Mouse (Mus musculus) left cerebral cortex, postnatal 14 days (tissue): ENCODE measurements at regions not wholly inside any gene's neighbourhood (a gene's known extent, or its start where the extent isn't known, plus 50 kb on each side); places are given as distances from the start of the nearest gene placed in this dataset.

Experiments used
- DNase-seq, 2 experiments: peaks; one replicate each; pipeline ENCODE4 v3.0.0; 2021 to 2022; ENCODE audit warnings: low spot score in 2 of 2, mixed read lengths in 1 of 2
- intact Hi-C: fragments of 180-260 bp; cut with DNase I; formaldehyde crosslinking; loops from one replicate; pipeline ENCODE4 v1.15.1; 2025

DNA sequence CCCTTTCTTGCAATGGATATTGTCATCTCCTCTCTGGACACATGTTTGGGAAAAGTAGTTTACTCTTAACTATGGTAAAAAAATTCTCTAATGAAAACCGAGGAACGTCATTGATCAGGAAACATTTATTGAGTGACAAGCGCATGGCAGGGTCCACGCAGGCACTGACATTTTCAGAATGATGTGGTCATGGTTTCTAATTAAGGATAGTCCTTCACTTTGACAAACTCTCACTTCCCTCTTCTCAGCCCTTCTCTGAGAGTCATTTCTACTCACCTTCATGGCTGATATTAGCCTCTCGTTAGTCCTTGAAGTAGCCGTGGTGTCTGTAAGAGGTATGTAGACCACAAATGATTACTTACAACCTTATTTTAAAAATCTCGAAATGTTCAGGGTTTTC lies 105.5 kb upstream of the Mtpn start:
- intact Hi-C loops, result no loop called here

DNA sequence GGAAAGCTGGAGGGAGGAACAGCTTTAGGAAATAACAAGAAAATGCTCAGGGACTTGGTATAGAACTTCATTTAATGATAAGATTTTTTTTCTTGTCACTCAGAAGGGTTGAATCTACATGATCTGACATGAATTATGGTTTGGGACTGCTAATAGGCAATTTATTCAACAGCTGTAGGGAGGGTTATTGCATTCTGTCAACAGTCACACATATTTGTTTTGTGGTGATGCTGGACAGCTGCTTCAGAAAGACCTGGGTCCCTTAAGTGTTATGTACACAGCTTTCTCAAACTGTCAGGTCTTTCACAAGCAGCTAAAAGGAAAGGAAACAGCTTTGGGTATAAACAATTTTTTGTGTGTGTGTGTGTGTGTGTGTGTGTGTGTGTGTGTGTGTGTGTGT lies 101.0 kb upstream of the Mtpn start:
- intact Hi-C loops, result no loop called here
- DNase-seq, result no peak

More for the DNA sequence above, 105.5 kb upstream of the Mtpn start:
- DNase-seq, result no peak

DNA sequence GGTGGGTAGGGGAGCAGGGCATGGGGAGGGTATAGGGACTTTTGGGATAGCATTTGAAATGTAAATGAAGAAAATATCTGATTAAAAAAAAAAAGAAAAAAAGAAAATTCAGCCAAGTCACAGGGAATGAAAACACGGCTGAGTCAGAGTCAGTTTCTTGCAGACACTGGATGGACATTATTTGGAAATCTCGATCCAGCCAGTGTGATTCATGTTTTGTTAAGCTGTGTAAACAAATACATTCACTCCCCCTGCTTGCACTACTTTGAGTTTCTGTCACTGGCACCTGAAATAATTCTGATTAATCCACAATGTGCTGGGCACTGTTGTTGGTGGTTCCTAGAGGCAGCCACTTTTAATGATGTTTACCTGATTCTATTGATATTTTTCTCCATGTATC lies 68.6 kb upstream of the Mtpn start:
- DNase-seq, result no peak
- intact Hi-C loops, result no loop called here

DNA sequence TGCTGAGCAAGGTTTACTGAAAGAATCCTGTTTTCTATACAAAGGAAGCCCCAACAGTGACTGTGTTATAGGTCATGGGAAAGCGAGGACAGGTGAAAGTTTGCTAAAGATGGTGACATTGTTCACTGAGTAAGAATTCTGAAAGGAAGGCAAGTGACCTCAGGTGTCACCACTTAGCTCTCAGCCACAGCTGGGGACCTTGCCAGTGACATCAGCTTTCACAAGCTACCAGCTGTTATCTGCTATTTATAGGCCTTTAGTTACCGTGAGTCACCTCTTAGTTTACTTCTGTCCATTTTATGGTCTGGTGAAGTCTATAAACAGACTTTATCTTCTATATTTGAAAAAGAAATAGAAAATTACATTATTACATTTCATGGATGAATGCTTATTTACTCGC lies 65.4 kb upstream of the Mtpn start:
- no peak for DNase-seq
- intact Hi-C loops, result no loop called here

DNA sequence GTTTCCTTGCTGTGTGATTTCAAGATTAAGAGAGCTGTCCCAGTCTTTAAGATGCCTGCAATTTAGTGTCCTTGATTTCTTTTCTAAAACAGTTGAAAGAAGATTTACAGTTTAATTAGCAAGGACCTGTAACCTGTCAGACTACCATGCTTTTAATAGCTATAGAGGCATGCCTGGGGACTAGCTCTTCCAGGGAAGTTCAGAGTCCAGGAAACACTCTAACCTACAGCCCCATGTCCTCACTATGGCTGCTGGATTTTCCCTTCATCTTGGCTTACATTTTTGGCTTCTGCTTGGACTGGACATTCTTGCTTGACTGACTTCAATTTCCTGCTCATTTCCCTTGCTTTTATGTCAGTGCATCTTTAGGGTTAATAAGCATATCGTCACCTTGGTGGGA lies 61.7 kb upstream of the Mtpn start:
- no peak for DNase-seq
- intact Hi-C loops, result no loop called here

DNA sequence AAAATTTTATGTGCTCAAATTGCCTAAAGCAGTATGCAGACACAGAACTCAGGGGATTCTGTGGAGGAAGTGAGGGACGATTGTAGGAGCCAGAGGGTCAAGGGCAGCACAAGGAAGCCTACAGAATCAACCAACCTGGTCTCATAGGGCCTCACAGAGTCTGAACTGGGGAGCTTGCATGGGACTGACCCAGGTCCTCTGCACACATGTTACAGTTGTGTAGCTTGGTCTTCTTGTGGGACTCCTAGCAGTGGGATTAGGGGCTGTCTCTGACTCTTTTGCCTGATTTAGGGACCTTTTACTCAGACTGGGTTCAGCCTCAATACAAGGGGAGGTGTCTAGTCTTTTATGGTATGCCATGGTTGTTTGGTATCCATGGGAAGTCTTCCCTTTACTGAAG lies 60.2 kb upstream of the Mtpn start:
- no peak for DNase-seq
- intact Hi-C loops, result loop anchor here (5.0 kb wide), 1 partner anchor 607 kb away; no protein-coding TSS in a partner anchor

DNA sequence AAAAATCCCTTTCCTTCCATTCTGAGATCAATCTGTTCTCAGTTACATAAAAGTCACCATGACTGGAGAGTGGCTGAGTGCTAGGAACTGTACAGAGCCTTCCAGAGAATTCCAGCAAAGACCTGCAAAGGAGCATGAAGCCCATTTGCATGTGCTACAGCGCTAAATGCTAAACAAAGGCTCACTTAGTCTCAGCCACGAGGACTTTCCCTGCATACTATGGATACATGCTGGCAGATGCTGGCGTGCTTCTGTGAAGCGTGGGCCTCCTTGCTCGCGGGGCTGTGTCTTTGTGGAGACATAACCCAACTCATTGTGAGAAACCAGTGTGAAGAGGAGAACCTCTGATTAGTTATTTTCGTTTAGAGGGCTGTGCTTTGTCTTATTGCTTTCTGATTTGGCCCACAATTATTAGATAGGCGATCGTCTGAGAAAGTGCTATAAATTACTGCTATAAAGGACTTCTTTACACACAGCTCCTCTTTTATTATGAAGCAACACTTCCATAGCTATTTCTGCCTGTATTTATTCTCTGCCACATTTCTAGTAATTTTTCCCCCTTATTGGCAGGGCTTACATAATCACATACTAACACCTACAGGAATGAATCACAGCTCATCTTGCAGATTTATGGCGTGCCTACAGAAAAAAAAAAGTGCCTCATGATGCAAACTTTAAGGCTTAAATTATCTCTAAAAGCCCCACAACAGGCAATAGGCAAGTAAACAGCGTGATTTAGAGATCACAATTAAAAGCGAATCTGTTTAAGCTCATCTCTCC lies 58.9 kb upstream of the Mtpn start:
- DNase-seq, result peak; percentile 79 to 85
- intact Hi-C loops, result loop anchor here (5.0 kb wide), 1 partner anchor 609 kb away; no protein-coding TSS in a partner anchor

DNA sequence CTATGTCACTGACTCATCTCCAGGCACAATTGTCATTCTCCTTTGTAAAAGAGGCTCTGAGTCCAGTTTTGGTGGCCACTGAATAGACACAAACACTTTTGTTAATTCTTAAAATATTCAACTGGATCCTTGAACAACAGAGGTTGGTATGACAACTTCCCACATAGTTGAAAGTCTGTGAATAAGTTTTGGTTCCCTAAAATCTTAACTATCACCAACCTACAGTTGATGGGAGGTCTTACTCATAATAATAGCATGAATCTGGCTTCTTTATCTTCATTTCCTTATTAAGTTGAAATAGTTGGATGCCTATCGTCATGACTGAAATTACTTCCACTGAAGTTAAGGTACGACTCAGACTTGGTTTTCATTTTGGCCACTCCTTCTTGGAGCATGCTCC lies 55.3 kb upstream of the Mtpn start:
- DNase-seq, result no peak
- intact Hi-C loops, result loop anchor here (5.0 kb wide), 1 partner anchor 612 kb away; no protein-coding TSS in a partner anchor

DNA sequence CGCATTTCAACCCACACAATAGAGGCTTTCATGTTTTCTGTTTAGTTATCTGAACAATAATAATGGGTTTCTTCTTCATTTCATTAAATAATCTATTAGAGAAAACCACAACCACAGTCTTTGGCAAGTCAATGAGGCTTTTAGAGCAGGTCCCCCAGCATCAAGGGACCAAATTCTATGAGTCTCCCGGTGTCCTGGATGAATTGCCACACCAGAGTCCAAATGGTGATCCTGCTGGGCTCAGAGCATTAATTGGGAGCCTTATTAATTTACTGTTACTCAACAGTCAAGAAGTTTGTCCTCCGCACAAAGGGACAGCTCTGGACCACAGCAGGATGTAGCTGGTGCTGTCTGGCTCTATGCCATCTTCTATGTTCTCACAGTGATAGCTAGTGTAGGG lies 52.5 kb upstream of the Mtpn start:
- DNase-seq, result no peak
- intact Hi-C loops, result no loop called here
